Mouse (Mus musculus) bone marrow macrophage, adult 2 months (primary cell): Measurements from ENCODE around the gene Hoxc11.

Experiments
- CTCF ChIP-seq: IDR thresholded peaks from 2 replicates; pipeline ENCODE4 v1.5.1; 2012; ENCODE audit warnings: low read depth, mild to moderate bottlenecking, low read length, moderate library complexity
- POLR2A ChIP-seq: IDR thresholded peaks from 2 replicates; pipeline ENCODE4 v1.6.1; 2012; ENCODE audit warnings: mild to moderate bottlenecking, low read depth, low read length, borderline replicate concordance

DNA sequence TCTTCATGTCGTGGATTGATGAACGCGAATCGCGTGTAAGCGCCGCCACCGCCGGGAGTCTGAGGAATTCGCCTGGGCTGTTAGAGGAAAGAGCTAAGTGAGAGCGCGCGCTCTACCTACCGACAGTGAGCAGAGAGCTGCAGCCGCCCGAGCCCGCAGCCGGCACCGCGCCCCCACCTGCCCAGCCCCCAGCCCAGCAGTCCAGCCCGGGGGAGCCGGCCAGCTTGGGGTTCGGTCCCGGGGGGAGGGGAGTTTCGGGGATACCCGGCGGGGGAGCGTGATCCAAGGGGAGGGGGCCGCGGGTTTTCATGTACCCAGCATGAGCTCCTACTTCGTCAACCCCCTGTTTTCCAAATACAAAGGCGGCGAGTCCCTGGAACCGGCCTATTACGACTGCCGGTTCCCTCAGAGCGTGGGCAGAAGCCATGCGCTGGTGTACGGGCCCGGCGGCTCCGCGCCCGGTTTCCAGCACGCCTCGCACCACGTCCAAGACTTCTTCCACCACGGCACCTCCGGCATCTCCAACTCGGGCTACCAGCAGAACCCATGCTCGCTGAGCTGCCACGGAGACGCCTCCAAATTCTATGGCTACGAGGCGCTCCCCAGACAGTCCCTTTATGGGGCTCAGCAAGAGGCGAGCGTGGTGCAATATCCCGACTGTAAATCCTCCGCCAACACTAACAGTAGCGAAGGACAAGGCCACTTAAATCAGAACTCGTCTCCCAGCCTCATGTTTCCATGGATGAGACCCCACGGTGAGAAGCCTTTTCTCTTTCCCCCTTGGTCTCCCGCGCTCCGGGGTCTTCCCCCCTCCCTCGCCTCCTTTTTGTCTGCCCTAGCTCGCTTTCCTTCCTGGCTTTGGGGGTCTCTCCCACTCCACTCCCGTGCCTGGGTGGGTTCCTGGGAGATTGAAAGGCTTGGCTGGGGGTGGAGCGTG is 36.5 kb downstream of the Hoxc11 start, which contains the start of gene Hoxc8:
- no peak for TF ChIP-seq POLR2A
- no peak for TF ChIP-seq CTCF
